Mouse (Mus musculus) kidney, postnatal 25 days (tissue): ENCODE measurements around the gene Epb41l4b.
A peak's percentile ranks its signal among the peaks of the same experiment; 100 is the strongest.

Experiments
- DNase-seq, 2 experiments: peaks; one replicate each; pipeline ENCODE4 v3.0.0; 2021; ENCODE audit warnings: mixed read lengths in 2 of 2

Epb41l4b gene

GRCm38 (mm10) chr4:57010425-57010824 lies 132.8 kb downstream of the Epb41l4b start:
- DNase-seq = no peak

GRCm38 (mm10) chr4:57007717-57008116 lies 135.5 kb downstream of the Epb41l4b start:
- DNase-seq = no peak

GRCm38 (mm10) chr4:57005011-57005410 lies 138.2 kb downstream of the Epb41l4b start:
- DNase-seq = no peak

GRCm38 (mm10) chr4:57003886-57004285 lies 139.4 kb downstream of the Epb41l4b start:
- no peak for DNase-seq

- DNase-seq = no peak
Measured at GRCm38 (mm10) chr4:57002751-57003150, 140.5 kb downstream of the Epb41l4b start.

GRCm38 (mm10) chr4:57001437-57001836 lies 141.8 kb downstream of the Epb41l4b start:
- DNase-seq = no peak

GRCm38 (mm10) chr4:56993331-56993730 lies 149.9 kb downstream of the Epb41l4b start:
- DNase-seq = no peak

- DNase-seq = no peak
Measured at GRCm38 (mm10) chr4:56991951-56992350, 151.3 kb downstream of the Epb41l4b start.

GRCm38 (mm10) chr4:56990215-56990584 lies 153.0 kb downstream of the Epb41l4b start, which contains the start of gene Frrs1l:
TSS of gene Frrs1l (minus strand) at chr4:56990391.
- DNase-seq = no peak

GRCm38 (mm10) chr4:56989431-56990214 lies 153.6 kb downstream of the Epb41l4b start:
- no peak for DNase-seq

GRCm38 (mm10) chr4:56965586-56966179 lies 177.6 kb downstream of the Epb41l4b start:
- no peak for DNase-seq

GRCm38 (mm10) chr4:56963687-56964086 lies 179.6 kb downstream of the Epb41l4b start:
- DNase-seq = no peak

GRCm38 (mm10) chr4:56961320-56961925 lies 181.8 kb downstream of the Epb41l4b start:
- DNase-seq = peak; percentile 44 to 48

GRCm38 (mm10) chr4:56957518-56957917 lies 185.7 kb downstream of the Epb41l4b start:
- peak in 1 of 2 experiments; percentile 45 for DNase-seq

GRCm38 (mm10) chr4:56953235-56953634 lies 190.0 kb downstream of the Epb41l4b start:
- DNase-seq = no peak

- DNase-seq = no peak
Measured at GRCm38 (mm10) chr4:56951701-56952100, 191.5 kb downstream of the Epb41l4b start.

- peak in 1 of 2 experiments; percentile 39 for DNase-seq
Measured at GRCm38 (mm10) chr4:56949494-56949893, 193.7 kb downstream of the Epb41l4b start.

GRCm38 (mm10) chr4:56946641-56947640 lies 196.3 kb downstream of the Epb41l4b start, which contains the start of gene Tmem245:
TSS of gene Tmem245 (minus strand) at chr4:56947437.
- peak; percentile 96 to 97 for DNase-seq

GRCm38 (mm10) chr4:56946180-56946579 lies 197.1 kb downstream of the Epb41l4b start:
- DNase-seq = no peak

GRCm38 (mm10) chr4:56944286-56944685 lies 199.0 kb downstream of the Epb41l4b start:
- peak; percentile 44 to 74 for DNase-seq

- no peak for DNase-seq
Measured at GRCm38 (mm10) chr4:56943258-56943657, 200.0 kb downstream of the Epb41l4b start.

GRCm38 (mm10) chr4:56942567-56942966 lies 200.7 kb downstream of the Epb41l4b start:
- DNase-seq = no peak
